Mouse (Mus musculus) bone marrow, adult 2 months (tissue): Measurements from ENCODE around the gene Nkain4. TPM values are rescaled to one million over a fixed set of nuclear protein-coding genes. Genes with fewer than 3 reads are reported as not detected.

Experiments used
- H3K27ac ChIP-seq: fragments of 200-500 bp; 2 replicates; pipeline ENCODE4 v1.5.1; 2012; ENCODE audit warnings: low read depth, mild to moderate bottlenecking, control low read depth, inconsistent platforms, low read length; ENCODE audit not compliant: control insufficient read depth, poor library complexity, insufficient read depth
- H3K4me1 ChIP-seq: fragments of 200-500 bp; 2 replicates; pipeline ENCODE4 v1.6.1; 2011; ENCODE audit warnings: low read length; ENCODE audit not compliant: control insufficient read depth, insufficient read depth
- H3K4me3 ChIP-seq: fragments of 200-500 bp; replicated peaks from 2 replicates; pipeline ENCODE3; 2011; ENCODE audit warnings: mild to moderate bottlenecking, low read depth, low read length, control low read depth; ENCODE audit not compliant: control insufficient read depth
- CTCF ChIP-seq: fragments of 200-500 bp; IDR thresholded peaks from 2 replicates; pipeline ENCODE4 v1.5.1; 2011; ENCODE audit warnings: low read length, control low read depth; ENCODE audit not compliant: control insufficient read depth, insufficient read depth
- POLR2A ChIP-seq: fragments of 200-500 bp; IDR thresholded peaks from 2 replicates; pipeline ENCODE4 v1.6.1; 2011; ENCODE audit warnings: low read depth, mild to moderate bottlenecking, control low read depth, low read length, borderline replicate concordance; ENCODE audit not compliant: control insufficient read depth
- WGBS: fragments of 180-500 bp; shearing (Covaris S2); methylation state at CpG from one replicate; pipeline ENCODE4 v1.1.7; 2018; 5-methylcytosine and 5-hydroxymethylcytosine counted together
- polyA plus RNA-seq: library from polyadenylated mRNA; stranded (reverse); fragments of >200 nt; gene quantifications from 2 replicates; pipeline ENCODE4 v1.2.4, GENCODE M21; 2011; ENCODE audit warnings: low replicate concordance; ENCODE audit not compliant: missing spikeins, insufficient read depth, insufficient read length

Nkain4 gene
- polyA plus RNA-seq, 1 experiment = not detected

DNA sequence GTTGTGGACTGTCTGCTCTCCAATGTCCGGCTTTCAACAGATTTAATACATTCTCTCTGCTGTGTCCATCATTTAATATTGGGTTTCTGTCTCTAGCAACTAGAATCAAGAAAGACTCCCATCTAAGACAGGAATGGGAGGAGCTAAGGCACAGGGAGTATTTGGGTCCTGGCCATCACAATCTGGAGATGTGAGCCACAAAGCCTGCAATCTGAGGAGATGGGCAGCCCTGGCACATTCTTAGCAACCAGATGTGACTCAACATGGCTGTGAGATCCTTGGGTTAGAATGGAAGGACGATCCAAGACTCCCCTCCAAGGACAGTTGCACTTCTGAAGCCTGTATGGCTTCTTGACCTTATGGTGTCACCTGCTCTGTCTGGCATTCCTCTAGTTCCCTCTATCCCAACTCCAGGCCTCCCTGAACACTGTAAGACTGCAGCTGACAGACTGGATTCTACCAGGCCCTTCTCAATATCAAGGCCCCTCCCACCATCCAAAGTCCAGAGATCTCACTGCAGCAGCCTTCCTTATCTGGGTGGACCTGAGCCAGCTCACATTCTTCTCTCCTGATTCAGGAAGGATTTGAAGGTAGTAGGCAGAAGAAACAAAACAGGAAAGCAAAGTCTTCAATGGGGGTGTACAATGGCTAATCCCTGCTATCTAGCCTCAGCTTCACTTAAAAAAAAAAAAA lies 8.3 kb upstream of the Nkain4 start:
- Histone ChIP-seq H3K4me1 (no peaks in the 10 kb centered on the region), H3K4me3 (no peak overlapping the region), H3K27ac (no peak overlapping the region)
- TF ChIP-seq POLR2A (no peak), CTCF (no peak)
- 76% methylated on average over 2 of the region's 2 CpGs for WGBS

DNA sequence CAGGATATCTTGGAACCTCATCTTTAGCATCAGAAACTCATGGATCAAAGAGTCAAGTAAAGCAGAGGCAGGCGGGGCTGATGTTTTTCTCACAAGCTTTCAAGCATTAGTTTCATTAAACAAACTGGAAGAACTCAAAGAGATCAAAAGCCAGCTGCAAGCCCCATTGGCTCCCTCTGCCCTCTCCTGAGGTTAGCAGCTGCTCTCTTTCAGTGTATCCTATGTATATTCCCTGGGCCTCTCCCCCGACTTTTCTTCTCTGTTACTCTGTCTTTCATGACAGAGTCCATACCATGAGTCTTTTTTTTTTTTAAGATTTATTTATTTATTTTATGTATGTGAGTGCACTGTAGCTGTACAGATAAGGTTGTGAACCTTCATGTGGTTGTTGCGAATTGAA lies 5.7 kb upstream of the Nkain4 start:
- TF ChIP-seq POLR2A (no peak), CTCF (no peak)
- no peak overlapping the region for H3K4me3 ChIP-seq
- H3K27ac ChIP-seq = no peak overlapping the region
- no peaks in the 10 kb centered on the region for H3K4me1 ChIP-seq
- 72% methylated on average over 3 of the region's 3 CpGs for WGBS

DNA sequence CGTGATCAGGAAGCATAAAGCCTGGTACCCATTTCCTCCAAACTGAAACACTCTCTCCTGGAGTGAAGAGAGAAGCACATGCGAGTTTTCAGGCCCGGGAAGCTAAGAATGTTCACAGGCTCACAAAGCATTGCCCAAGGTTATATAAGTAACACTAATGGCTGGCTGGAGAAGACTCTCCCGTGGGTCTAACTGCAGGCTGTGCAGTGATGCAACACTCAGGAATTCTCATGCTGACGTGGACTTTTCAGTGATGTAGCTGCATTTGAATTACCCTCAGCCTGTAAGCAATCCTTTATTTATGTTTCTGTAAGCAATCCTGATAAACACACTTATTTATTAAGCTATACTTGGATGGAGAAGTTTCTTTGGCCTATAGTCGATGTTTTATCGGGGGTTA lies 5.1 kb upstream of the Nkain4 start:
- no peak overlapping the region for H3K4me3 ChIP-seq
- no peak overlapping the region for H3K27ac ChIP-seq
- 50% methylated on average over 7 of the region's 7 CpGs for WGBS
- TF ChIP-seq CTCF (no peak), POLR2A (no peak)
- H3K4me1 ChIP-seq = no peaks in the 10 kb centered on the region

DNA sequence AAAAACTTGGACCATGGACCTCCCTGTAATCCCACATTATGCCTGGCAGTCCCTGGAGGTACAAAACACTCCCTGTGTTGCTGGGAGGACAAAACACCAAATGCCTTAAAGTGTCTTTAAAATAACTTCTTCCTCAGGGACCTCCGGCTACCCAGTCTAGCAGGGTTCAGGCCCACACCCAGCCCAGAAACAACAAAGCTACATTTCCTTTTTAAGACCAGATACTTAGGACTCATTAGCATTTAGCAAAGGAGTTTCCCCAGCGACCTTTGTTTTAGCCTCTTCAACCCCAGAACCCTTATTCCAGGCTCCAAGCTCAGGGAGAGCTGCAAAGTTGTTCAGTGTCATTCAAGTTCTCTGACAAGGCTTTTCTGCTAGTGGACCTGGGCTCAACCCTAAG lies 861 bp downstream of the Nkain4 start:
- Histone ChIP-seq H3K4me1 (no peaks in the 10 kb centered on the region), H3K27ac (no peak overlapping the region), H3K4me3 (no peak overlapping the region)
- no peak for TF ChIP-seq POLR2A
- no peak for TF ChIP-seq CTCF
- WGBS = 60% methylated on average over 2 of the region's 2 CpGs

GRCm38 (mm10) chr2:180952731-180953171 lies 1.7 kb downstream of the Nkain4 start:
- no peaks in the 10 kb centered on the region for H3K4me1 ChIP-seq
- H3K4me3 ChIP-seq = no peak overlapping the region
- H3K27ac ChIP-seq = no peak overlapping the region
- 44% methylated on average over 9 of the region's 9 CpGs for WGBS
- TF ChIP-seq POLR2A (no peak), CTCF (no peak)

GRCm38 (mm10) chr2:180949947-180950346 lies 4.6 kb downstream of the Nkain4 start:
- H3K4me3 ChIP-seq = no peak overlapping the region
- TF ChIP-seq POLR2A (no peak), CTCF (no peak)
- no peak overlapping the region for H3K27ac ChIP-seq
- 47% methylated on average over 1 of the region's 1 CpGs for WGBS
- no peaks in the 10 kb centered on the region for H3K4me1 ChIP-seq

- no peaks in the 10 kb centered on the region for H3K4me1 ChIP-seq
- TF ChIP-seq CTCF = no peak
- TF ChIP-seq POLR2A = no peak
- H3K4me3 ChIP-seq = no peak overlapping the region
- no peak overlapping the region for H3K27ac ChIP-seq
Observed at GRCm38 (mm10) chr2:180941869-180942268, 12.6 kb downstream of the Nkain4 start.

- no peak overlapping the region for H3K4me3 ChIP-seq
- no peaks in the 10 kb centered on the region for H3K4me1 ChIP-seq
- H3K27ac ChIP-seq = no peak overlapping the region
- TF ChIP-seq POLR2A (no peak), CTCF (no peak)
Observed at GRCm38 (mm10) chr2:180940187-180940586, 14.3 kb downstream of the Nkain4 start.

DNA sequence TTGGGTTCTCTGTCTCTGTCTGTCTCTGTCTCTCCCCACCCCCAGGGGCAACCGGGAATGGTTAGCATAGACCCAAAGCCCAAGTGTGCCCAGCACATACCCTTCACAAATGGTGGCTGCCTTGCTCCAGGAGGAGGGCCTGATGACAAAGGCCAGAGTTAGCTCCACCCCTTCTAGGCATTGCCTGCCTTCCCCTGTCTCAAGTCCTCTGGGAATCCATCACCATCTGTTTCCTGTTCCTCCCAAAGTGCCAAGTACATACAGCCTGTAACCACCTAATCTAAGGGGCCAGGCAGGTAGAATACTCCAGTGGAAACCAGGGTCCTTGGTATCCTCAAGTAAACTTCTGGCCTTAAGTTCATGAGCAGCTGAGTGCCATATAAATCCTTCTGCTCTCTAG lies 22.1 kb downstream of the Nkain4 start:
- Histone ChIP-seq H3K4me3 (no peak overlapping the region), H3K4me1 (no peaks in the 10 kb centered on the region), H3K27ac (no peak overlapping the region)
- TF ChIP-seq CTCF (no peak), POLR2A (no peak)
- 58% methylated on average over 1 of the region's 1 CpGs for WGBS
